Mouse (Mus musculus) liver, embryonic 14.5 days (tissue): Measurements from ENCODE around the gene Trpt1. TPM values are rescaled to one million over a fixed set of nuclear protein-coding genes. Genes with fewer than 3 reads are reported as not detected.

ENCODE experiments used
- ATAC-seq: fragments of 200-750 bp; cut with Nextera tagmentation; 2 replicates; pipeline ENCODE4 v1.8.0; 2017; ENCODE audit warnings: moderate number of reproducible peaks, mild to moderate bottlenecking, moderate library complexity; ENCODE audit not compliant: insufficient read depth
- DNase-seq, 3 experiments: peaks; one replicate each; pipeline ENCODE4 v3.0.0-alpha.2; 2012 to 2013; ENCODE audit warnings: low read depth in 3 of 3, low spot score in 3 of 3
- H3K27ac ChIP-seq: fragments of 300-500 bp; sonication (generic); 2 replicates; pipeline ENCODE4 v1.5.1; 2014; ENCODE audit warnings: moderate library complexity, mild to moderate bottlenecking, control low read depth, inconsistent platforms
- H3K27me3 ChIP-seq: fragments of 300-500 bp; sonication (generic); 2 replicates; pipeline ENCODE4 v1.6.1; 2014; ENCODE audit warnings: mild to moderate bottlenecking, low read length, moderate library complexity; ENCODE audit not compliant: control insufficient read depth, insufficient read depth
- H3K36me3 ChIP-seq: fragments of 300-500 bp; sonication (generic); replicated peaks from 2 replicates; pipeline ENCODE4 v1.6.1; 2014; ENCODE audit warnings: low read depth; ENCODE audit not compliant: control insufficient read depth, insufficient read depth
- H3K4me1 ChIP-seq, 2 experiments: fragments of 200-500 bp in 1 of 2; fragments of 300-500 bp in 1 of 2; sonication (generic) in 1 of 2; replicated peaks; 2 replicates each; pipeline ENCODE4 v1.6.1; 2012 to 2014; ENCODE audit warnings: antibody characterized with exemption in 1 of 2, inconsistent platforms in 1 of 2, low read length in 1 of 2; ENCODE audit not compliant: control insufficient read depth in 2 of 2, insufficient read depth in 2 of 2
- H3K4me2 ChIP-seq: fragments of 300-500 bp; sonication (generic); 2 replicates; pipeline ENCODE4 v1.6.1; 2014; ENCODE audit warnings: low read depth, mild to moderate bottlenecking, control low read depth, moderate library complexity
- H3K4me3 ChIP-seq, 2 experiments: fragments of 200-500 bp in 1 of 2; fragments of 300-500 bp in 1 of 2; sonication (generic) in 1 of 2; 2 replicates each; pipeline ENCODE4 v1.5.1; 2012 to 2014; ENCODE audit warnings: low read depth in 2 of 2, low read length in 2 of 2, mild to moderate bottlenecking in 2 of 2, control low read depth in 1 of 2, inconsistent platforms in 1 of 2, moderate library complexity in 1 of 2; ENCODE audit not compliant: insufficient read depth in 1 of 2
- H3K9ac ChIP-seq: fragments of 300-500 bp; sonication (generic); replicated peaks from 2 replicates; pipeline ENCODE4 v1.6.1; 2014; ENCODE audit warnings: mild to moderate bottlenecking, control low read depth, moderate library complexity
- H3K9me3 ChIP-seq: fragments of 300-500 bp; sonication (generic); 2 replicates; pipeline ENCODE4 v1.6.1; 2016; ENCODE audit warnings: low read length, mixed read lengths; ENCODE audit not compliant: control insufficient read depth
- CTCF ChIP-seq: IDR thresholded peaks from 2 replicates; pipeline ENCODE4 v1.5.1; 2016; ENCODE audit warnings: antibody characterized with exemption, low read depth, control low read depth
- EP300 ChIP-seq: IDR thresholded peaks from 2 replicates; pipeline ENCODE4 v1.6.1; 2016; ENCODE audit warnings: antibody characterized with exemption, low read depth
- WGBS: fragments of 180-500 bp; shearing (Covaris S2); extraction: QIAGEN DNeasy Blood & Tissue Kit; methylation state at CpG from one replicate; pipeline ENCODE4 v1.1.7; 2014; ENCODE audit not compliant: insufficient replicate concordance; 5-methylcytosine and 5-hydroxymethylcytosine counted together
- polyA plus RNA-seq, 2 experiments: library from polyadenylated mRNA; depleted of rRNA in 1 of 2; stranded (reverse) in 1 of 2; unstranded in 1 of 2; fragments of >200 nt; fragmentation: Nextera tagmentation in 1 of 2; extraction: Ambion mirVana in 1 of 2; gene quantifications; 2 replicates each; pipeline versions ENCODE4 v1.2.1 to v1.2.3; 2012 to 2014

The Trpt1 gene
- polyA plus RNA-seq, 2 experiments: 1.7 to 1.8 TPM

DNA sequence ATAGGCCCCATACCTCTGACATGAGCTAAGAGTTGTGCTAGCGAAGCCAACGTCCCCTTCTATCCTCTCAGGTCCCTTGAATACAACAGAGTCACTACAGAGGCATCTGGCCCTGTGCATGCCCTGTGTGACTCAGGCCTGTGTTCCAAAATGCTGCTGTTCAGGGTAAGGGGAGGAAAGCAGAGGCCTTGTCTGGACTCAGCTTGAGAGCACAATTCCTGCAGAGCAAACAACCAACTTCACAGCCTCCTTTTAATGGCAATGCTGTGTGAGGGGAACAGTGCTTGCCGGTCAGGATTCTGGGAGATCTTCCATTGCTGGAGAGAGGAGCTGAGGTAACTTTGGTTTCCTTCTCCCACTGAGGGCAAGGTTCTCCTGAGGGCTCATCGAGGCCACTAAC, 48.3 kb downstream of the Trpt1 start:
- no peak for ATAC-seq
- Histone ChIP-seq H3K27ac (no peak overlapping the region), H3K36me3 (no peaks in the 10 kb centered on the region), H3K9me3 (no peaks in the 10 kb centered on the region), H3K9ac (no peak overlapping the region), H3K4me2 (no peak overlapping the region), H3K27me3 (no peaks in the 10 kb centered on the region), H3K4me1 (peaks cover 3 to 9% of the 10 kb centered on the region in 2 experiments; a peak in 3 of 4 replicates), H3K4me3 (no peak overlapping the region)
- WGBS: 60% methylated on average over 4 of the region's 4 CpGs
- TF ChIP-seq EP300: no peak
- TF ChIP-seq CTCF: no peak
- DNase-seq: no peak

DNA sequence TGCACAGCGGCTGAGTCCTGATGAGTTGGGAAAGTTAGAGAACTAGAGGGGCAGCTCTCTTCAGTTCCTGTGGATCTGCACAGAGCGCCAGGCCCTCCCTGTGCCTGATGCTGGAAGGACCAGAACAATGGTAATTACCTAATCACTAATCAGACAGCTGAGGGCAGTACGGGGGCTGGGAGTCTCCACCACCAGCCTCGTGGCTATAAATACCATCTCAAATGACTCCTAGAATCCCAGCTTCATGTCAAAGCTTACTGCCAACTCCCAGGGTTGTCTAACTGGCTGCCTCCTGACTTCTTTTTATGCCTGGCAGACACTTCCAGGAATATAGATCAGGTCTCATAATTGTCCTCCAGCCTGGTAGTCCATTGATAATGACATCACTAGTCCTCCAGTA, 48.8 kb downstream of the Trpt1 start:
- no peak overlapping the region for H3K4me2 ChIP-seq
- TF ChIP-seq CTCF (no peak), EP300 (no peak)
- no peak for ATAC-seq
- H3K9ac ChIP-seq: no peak overlapping the region
- no peak overlapping the region for H3K27ac ChIP-seq
- no peaks in the 10 kb centered on the region for H3K27me3 ChIP-seq
- H3K9me3 ChIP-seq: no peaks in the 10 kb centered on the region
- no peak overlapping the region for H3K4me3 ChIP-seq
- H3K36me3 ChIP-seq: no peaks in the 10 kb centered on the region
- no peak for DNase-seq
- WGBS: 53% methylated on average over 4 of the region's 4 CpGs
- peaks cover 3 to 9% of the 10 kb centered on the region in 2 experiments; a peak in 3 of 4 replicates for H3K4me1 ChIP-seq

Other genes with a start within 250 kb of the Trpt1 start
- 3.0 and 3.1 TPM in 2 replicates for gene Rps6ka4, start 155.5 kb upstream of the Trpt1 start, polyA plus RNA-seq (2012; rRNA removed)
- gene Rps6ka4, start 155.5 kb upstream of the Trpt1 start, polyA plus RNA-seq (2014; fragmentation: Nextera tagmentation; extraction: Ambion mirVana): 4.3 and 5.4 TPM in 2 replicates
- gene Ccdc88b, start 137.9 kb upstream of the Trpt1 start, polyA plus RNA-seq (2012; rRNA removed): 1.5 and 2.3 TPM in 2 replicates
- 0.76 and 1.1 TPM in 2 replicates for gene Ccdc88b, start 137.9 kb upstream of the Trpt1 start, polyA plus RNA-seq (2014; fragmentation: Nextera tagmentation; extraction: Ambion mirVana)
- 65.7 and 69.4 TPM in 2 replicates for gene Trmt112, start 86.4 kb upstream of the Trpt1 start, polyA plus RNA-seq (2012; rRNA removed)
- gene Trmt112, start 86.4 kb upstream of the Trpt1 start, polyA plus RNA-seq (2014; fragmentation: Nextera tagmentation; extraction: Ambion mirVana): 75.2 and 77.4 TPM in 2 replicates
- gene Prdx5, start 86.0 kb upstream of the Trpt1 start, polyA plus RNA-seq (2012; rRNA removed): 41.8 and 54.9 TPM in 2 replicates
- gene Prdx5, start 86.0 kb upstream of the Trpt1 start, polyA plus RNA-seq (2014; fragmentation: Nextera tagmentation; extraction: Ambion mirVana): 78.7 and 87.2 TPM in 2 replicates
- gene Esrra, start 74.3 kb upstream of the Trpt1 start, polyA plus RNA-seq (2012; rRNA removed): 6.2 and 6.6 TPM in 2 replicates
- gene Esrra, start 74.3 kb upstream of the Trpt1 start, polyA plus RNA-seq (2014; fragmentation: Nextera tagmentation; extraction: Ambion mirVana): 1.6 and 2.2 TPM in 2 replicates
- 0.13 and 0.16 TPM in 2 replicates for gene Catsperz, start 70.8 kb upstream of the Trpt1 start, polyA plus RNA-seq (2012; rRNA removed)
- 0.28 and 0.37 TPM in 2 replicates for gene Catsperz, start 70.8 kb upstream of the Trpt1 start, polyA plus RNA-seq (2014; fragmentation: Nextera tagmentation; extraction: Ambion mirVana)
- not detected in 2 replicates for gene Kcnk4, start 61.6 kb upstream of the Trpt1 start, polyA plus RNA-seq (2012; rRNA removed)
- gene Kcnk4, start 61.6 kb upstream of the Trpt1 start, polyA plus RNA-seq (2014; fragmentation: Nextera tagmentation; extraction: Ambion mirVana): 0.05 TPM in 1 of 2 replicates, not detected in the other
- 22.3 and 22.8 TPM in 2 replicates for gene Bad, start 54.3 kb upstream of the Trpt1 start, polyA plus RNA-seq (2012; rRNA removed)
- 25.7 and 27.9 TPM in 2 replicates for gene Bad, start 54.3 kb upstream of the Trpt1 start, polyA plus RNA-seq (2014; fragmentation: Nextera tagmentation; extraction: Ambion mirVana)
- 5.5 and 8.8 TPM in 2 replicates for gene Gpr137, start 53.7 kb upstream of the Trpt1 start, polyA plus RNA-seq (2012; rRNA removed)
- gene Gpr137, start 53.7 kb upstream of the Trpt1 start, polyA plus RNA-seq (2014; fragmentation: Nextera tagmentation; extraction: Ambion mirVana): 4.4 and 4.5 TPM in 2 replicates
- 52.2 and 69.6 TPM in 2 replicates for gene Ppp1r14b, start 21.2 kb upstream of the Trpt1 start, polyA plus RNA-seq (2012; rRNA removed)
- gene Ppp1r14b, start 21.2 kb upstream of the Trpt1 start, polyA plus RNA-seq (2014; fragmentation: Nextera tagmentation; extraction: Ambion mirVana): 74.0 and 79.2 TPM in 2 replicates
- 7.2 and 7.7 TPM in 2 replicates for gene Plcb3, start 19.7 kb upstream of the Trpt1 start, polyA plus RNA-seq (2012; rRNA removed)
- gene Plcb3, start 19.7 kb upstream of the Trpt1 start, polyA plus RNA-seq (2014; fragmentation: Nextera tagmentation; extraction: Ambion mirVana): 4.6 and 4.9 TPM in 2 replicates
- 31.7 and 46.1 TPM in 2 replicates for gene Fkbp2, start 15.6 kb upstream of the Trpt1 start, polyA plus RNA-seq (2012; rRNA removed)
- 65.7 and 67.1 TPM in 2 replicates for gene Fkbp2, start 15.6 kb upstream of the Trpt1 start, polyA plus RNA-seq (2014; fragmentation: Nextera tagmentation; extraction: Ambion mirVana)
- gene Vegfb, start 8.5 kb upstream of the Trpt1 start, polyA plus RNA-seq (2012; rRNA removed): 7.6 and 8.0 TPM in 2 replicates
- gene Vegfb, start 8.5 kb upstream of the Trpt1 start, polyA plus RNA-seq (2014; fragmentation: Nextera tagmentation; extraction: Ambion mirVana): 9.5 and 10.2 TPM in 2 replicates
- gene Dnajc4, start 3.6 kb upstream of the Trpt1 start, polyA plus RNA-seq (2012; rRNA removed): 7.8 and 8.6 TPM in 2 replicates
- 10.0 and 10.5 TPM in 2 replicates for gene Dnajc4, start 3.6 kb upstream of the Trpt1 start, polyA plus RNA-seq (2014; fragmentation: Nextera tagmentation; extraction: Ambion mirVana)
- gene Nudt22, start within 50 bp of the Trpt1 start, polyA plus RNA-seq (2012; rRNA removed): 6.8 and 7.1 TPM in 2 replicates
- 9.7 and 10.9 TPM in 2 replicates for gene Nudt22, start within 50 bp of the Trpt1 start, polyA plus RNA-seq (2014; fragmentation: Nextera tagmentation; extraction: Ambion mirVana)
- gene Fermt3, start 23.3 kb downstream of the Trpt1 start, polyA plus RNA-seq (2012; rRNA removed): 58.1 and 58.9 TPM in 2 replicates
- 72.2 and 78.4 TPM in 2 replicates for gene Fermt3, start 23.3 kb downstream of the Trpt1 start, polyA plus RNA-seq (2014; fragmentation: Nextera tagmentation; extraction: Ambion mirVana)
- gene Stip1, start 43.8 kb downstream of the Trpt1 start, polyA plus RNA-seq (2012; rRNA removed): 56.2 and 86.2 TPM in 2 replicates
- 113 and 122 TPM in 2 replicates for gene Stip1, start 43.8 kb downstream of the Trpt1 start, polyA plus RNA-seq (2014; fragmentation: Nextera tagmentation; extraction: Ambion mirVana)
- 4.5 TPM in 2 replicates for gene Macrod1, start 60.7 kb downstream of the Trpt1 start, polyA plus RNA-seq (2012; rRNA removed)
- gene Macrod1, start 60.7 kb downstream of the Trpt1 start, polyA plus RNA-seq (2014; fragmentation: Nextera tagmentation; extraction: Ambion mirVana): 3.7 and 5.1 TPM in 2 replicates
- 0.01 and 0.02 TPM in 2 replicates for gene Flrt1, start 109.6 kb downstream of the Trpt1 start, polyA plus RNA-seq (2012; rRNA removed)
- 0.08 and 0.09 TPM in 2 replicates for gene Flrt1, start 109.6 kb downstream of the Trpt1 start, polyA plus RNA-seq (2014; fragmentation: Nextera tagmentation; extraction: Ambion mirVana)
- 31.5 and 34.7 TPM in 2 replicates for gene Otub1, start 210.2 kb downstream of the Trpt1 start, polyA plus RNA-seq (2012; rRNA removed)
- gene Otub1, start 210.2 kb downstream of the Trpt1 start, polyA plus RNA-seq (2014; fragmentation: Nextera tagmentation; extraction: Ambion mirVana): 50.5 and 52.4 TPM in 2 replicates
- gene Cox8a, start 221.5 kb downstream of the Trpt1 start, polyA plus RNA-seq (2012; rRNA removed): 282 and 547 TPM in 2 replicates
- 803 and 809 TPM in 2 replicates for gene Cox8a, start 221.5 kb downstream of the Trpt1 start, polyA plus RNA-seq (2014; fragmentation: Nextera tagmentation; extraction: Ambion mirVana)
- gene Naa40, start 245.1 kb downstream of the Trpt1 start, polyA plus RNA-seq (2012; rRNA removed): 16.1 and 18.0 TPM in 2 replicates
- gene Naa40, start 245.1 kb downstream of the Trpt1 start, polyA plus RNA-seq (2014; fragmentation: Nextera tagmentation; extraction: Ambion mirVana): 23.1 and 24.9 TPM in 2 replicates